ENCODE assay signal across 16 mouse cellular contexts in the genomic region with DNA sequence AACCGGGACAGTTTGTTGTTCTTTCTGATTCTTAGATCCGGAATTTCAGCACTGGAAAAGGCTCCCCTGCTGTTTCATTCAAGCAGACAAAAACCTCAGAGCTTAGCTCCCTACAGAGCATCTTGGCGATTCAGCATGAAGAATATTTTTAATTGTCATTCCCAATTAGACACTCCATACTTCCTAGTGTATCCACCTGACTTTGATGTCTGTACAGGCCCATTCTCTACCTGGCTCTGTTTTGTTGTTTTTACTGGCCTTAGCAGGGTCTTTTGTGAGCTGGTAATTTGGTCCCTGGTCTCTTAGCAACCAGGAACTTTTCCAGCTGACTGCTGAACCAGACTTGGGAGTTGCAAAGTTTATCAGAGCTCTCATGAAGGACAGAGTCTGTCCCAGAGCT. TPM values are rescaled to one million over a fixed set of nuclear protein-coding genes. Genes with fewer than 3 reads are reported as not detected.
DNase-seq lines count a peak whose midpoint lies in the region; ATAC-seq and TF ChIP-seq lines count a peak whose summit lies in the region.
"Had no signal": no experiment of that assay in that cellular context is flagged by ENCODE, and none has a peak within 500 bp of the region (broad histone marks: within the 10 kb centered on the region; RNA-seq: fewer than 3 reads in every experiment).

No protein-coding gene starts in this region.

- H3K9ac ChIP-seq in heart, embryonic 15.5 days, result no peak overlapping the region
- H3K9ac ChIP-seq in forebrain, embryonic 11.5 days (ENCODE audit: low read length), result no peak overlapping the region
- no peak overlapping the region for H3K9ac ChIP-seq in midbrain, embryonic 14.5 days (replicated peaks; ENCODE audit: low read length)
- H3K9ac ChIP-seq: limb, embryonic 13.5 days had no signal

- H3K4me1 ChIP-seq in heart, embryonic 15.5 days (replicated peaks), result peaks cover 5% of the 10 kb centered on the region
- H3K4me1 ChIP-seq in forebrain, embryonic 11.5 days (replicated peaks; ENCODE audit: control insufficient read depth, insufficient read depth, low read length), result peaks cover 7% of the 10 kb centered on the region
- peaks cover 16% of the 10 kb centered on the region; the same call in 1 of the 2 replicates for H3K4me1 ChIP-seq in midbrain, embryonic 14.5 days (ENCODE audit: control insufficient read depth, insufficient read depth, low read length)

- 25% methylated on average over 3 of the region's 3 CpGs for WGBS in heart, embryonic 15.5 days
- 2% methylated on average over 3 of the region's 3 CpGs for WGBS in forebrain, embryonic 11.5 days
- 4% methylated on average over 3 of the region's 3 CpGs for WGBS in midbrain, embryonic 14.5 days

- no peak overlapping the region for H3K4me2 ChIP-seq in heart, embryonic 15.5 days
- no peak overlapping the region for H3K4me2 ChIP-seq in forebrain, embryonic 11.5 days (ENCODE audit: low read depth, low read length, severe bottlenecking)
- no peak overlapping the region for H3K4me2 ChIP-seq in midbrain, embryonic 14.5 days (ENCODE audit: low read length)
- H3K4me2 ChIP-seq: limb, embryonic 13.5 days had no signal

- ATAC-seq in heart, embryonic 15.5 days (replicated peaks; ENCODE audit: insufficient number of reproducible peaks, insufficient read depth, low FRiP score, low read depth), result peak; percentile 36; the same call in 1 of the 2 replicates
- ATAC-seq in forebrain, embryonic 11.5 days (replicated peaks; ENCODE audit: low FRiP score), result peak; percentile 58
- no peak; the same call in 1 of the 2 replicates for ATAC-seq in midbrain, embryonic 14.5 days (ENCODE audit: low FRiP score, low TSS enrichment)
- ATAC-seq: inflammation-experienced regulatory T-cells, adult 6 months had no signal

- H3K9me3 ChIP-seq in heart, embryonic 15.5 days (replicated peaks), result no peaks in the 10 kb centered on the region
- H3K9me3 ChIP-seq in forebrain, embryonic 11.5 days (ENCODE audit: control insufficient read depth, low read length), result no peaks in the 10 kb centered on the region
- H3K9me3 ChIP-seq in midbrain, embryonic 14.5 days (ENCODE audit: control insufficient read depth, low read length), result no peaks in the 10 kb centered on the region

- peak overlapping the region; percentile 41 for H3K27ac ChIP-seq in heart, embryonic 15.5 days
- H3K27ac ChIP-seq in forebrain, embryonic 11.5 days (ENCODE audit: low read depth, low read length), result no peak overlapping the region
- H3K27ac ChIP-seq in midbrain, embryonic 14.5 days (replicated peaks; ENCODE audit: low read depth, low read length), result peak overlapping the region; percentile 52; the same call in 1 of the 2 replicates
- no peak overlapping the region for H3K27ac ChIP-seq in layer of hippocampus, adult 2 months
- H3K27ac ChIP-seq: kidney, postnatal 0 days; limb, embryonic 13.5 days had no signal

- no peak overlapping the region for H3K4me3 ChIP-seq in heart, embryonic 15.5 days
- H3K4me3 ChIP-seq in forebrain, embryonic 11.5 days (ENCODE audit: low read depth, low read length), result no peak overlapping the region
- no peak overlapping the region for H3K4me3 ChIP-seq in midbrain, embryonic 14.5 days (replicated peaks; ENCODE audit: low read depth, low read length)
- H3K4me3 ChIP-seq in layer of hippocampus, adult 2 months, result no peak overlapping the region
- H3K4me3 ChIP-seq: limb, embryonic 13.5 days had no signal

- intact Hi-C loops in heart, postnatal 14 days (cut with DNase I), result no loop called here

- no peak for TF ChIP-seq CTCF in layer of hippocampus, adult 2 months (conservative IDR thresholded peaks at IDR 0.05)

- no peak for DNase-seq in heart, postnatal 14 days
- DNase-seq in R1 (ENCODE audit: low read depth, low spot score), result peak; percentile 88
- DNase-seq in forebrain, embryonic 11.5 days (ENCODE audit: low spot score), result no peak
- DNase-seq in midbrain, embryonic 14.5 days, result peak; percentile 53
- DNase-seq in layer of hippocampus, adult 2 months (ENCODE audit: low spot score in 2 of 2), result no peak
- no peak for DNase-seq in cerebellum, adult 18-20 months
- DNase-seq in layer of hippocampus, postnatal 14 days (ENCODE audit: low spot score in 2 of 2), result no peak
- DNase-seq: layer of hippocampus, postnatal 36 days; lung, adult 2 months had no signal

- H3K27me3 ChIP-seq in heart, embryonic 15.5 days, result no peaks in the 10 kb centered on the region
- no peaks in the 10 kb centered on the region for H3K27me3 ChIP-seq in forebrain, embryonic 11.5 days (ENCODE audit: control insufficient read depth, insufficient read depth, low read length)
- H3K27me3 ChIP-seq in midbrain, embryonic 14.5 days (ENCODE audit: control insufficient read depth, insufficient read depth, low read length), result no peaks in the 10 kb centered on the region
- H3K27me3 ChIP-seq: limb, embryonic 13.5 days had no signal

- no peaks in the 10 kb centered on the region for H3K36me3 ChIP-seq in heart, embryonic 15.5 days
- H3K36me3 ChIP-seq in forebrain, embryonic 11.5 days (ENCODE audit: control insufficient read depth, insufficient read depth, low read length), result no peaks in the 10 kb centered on the region
- H3K36me3 ChIP-seq in midbrain, embryonic 14.5 days (ENCODE audit: control insufficient read depth, insufficient read depth, low read length), result no peaks in the 10 kb centered on the region
- H3K36me3 ChIP-seq: limb, embryonic 13.5 days had no signal

RNA-seq across cellular contexts. Expression of gene Unc5cl, which starts 50.3 kb away (rescaled TPM):
- 0.33 and 0.84 TPM in 2 replicates for polyA plus RNA-seq in heart, embryonic 15.5 days (2015; fragmentation: Nextera tagmentation; extraction: Ambion mirVana)
- total RNA-seq in heart, postnatal 14 days (2021), result under 1 TPM; 0.17 to 0.83 TPM
- 0.17 and 0.25 TPM in 2 replicates for polyA plus RNA-seq in forebrain, embryonic 11.5 days (2014; fragmentation: Nextera tagmentation; extraction: Ambion mirVana)
- polyA plus RNA-seq in midbrain, embryonic 14.5 days (2014; fragmentation: Nextera tagmentation; extraction: Ambion mirVana), result 0.22 and 0.53 TPM in 2 replicates
- under 1 TPM; 0.37 to 0.92 TPM for total RNA-seq in layer of hippocampus, adult 2 months (2021)
- 1 to 10 TPM in 1 of 2 experiments, under 1 TPM in 1; 0.36 to 1.0 TPM for total RNA-seq in layer of hippocampus, postnatal 14 days (2021)
- total RNA-seq: gastrocnemius, postnatal 4 days had no signal

RNA-seq across cellular contexts. Expression of gene Tspo2, which starts 53.7 kb away (rescaled TPM):
- 7.7 and 8.3 TPM in 2 replicates for polyA plus RNA-seq in heart, embryonic 15.5 days (2015; fragmentation: Nextera tagmentation; extraction: Ambion mirVana)
- total RNA-seq in heart, postnatal 14 days (2021), result 1 to 10 TPM in 1 of 2 experiments, under 1 TPM in 1; 0.96 to 1.8 TPM
- polyA plus RNA-seq in forebrain, embryonic 11.5 days (2014; fragmentation: Nextera tagmentation; extraction: Ambion mirVana), result 0.63 and 1.4 TPM in 2 replicates
- 2.5 and 4.6 TPM in 2 replicates for polyA plus RNA-seq in midbrain, embryonic 14.5 days (2014; fragmentation: Nextera tagmentation; extraction: Ambion mirVana)
- total RNA-seq in layer of hippocampus, adult 2 months (2021), result not detected
- total RNA-seq in layer of hippocampus, postnatal 14 days (2021), result under 1 TPM in 1 of 2 experiments, not detected in 1; 0.79 TPM
- total RNA-seq: layer of hippocampus, postnatal 36 days had no signal
- polyA plus RNA-seq: inflammation-experienced regulatory T-cells, adult 6 months; testis, adult 2 months; urinary bladder, adult 2 months had no signal

Comparison
In these comparisons a context has a peak if more than half of its experiments do, and no peak if none do; other contexts are left out.
1. H3K27ac ChIP-seq: peak in heart, embryonic 15.5 days (single experiment) and midbrain, embryonic 14.5 days (single experiment); none in forebrain, embryonic 11.5 days (single experiment) and layer of hippocampus, adult 2 months (single experiment).
2. DNase-seq: peak in R1 (single experiment) and midbrain, embryonic 14.5 days (single experiment); none in heart, postnatal 14 days (0 of 2), forebrain, embryonic 11.5 days (single experiment), layer of hippocampus, adult 2 months (0 of 2), cerebellum, adult 18-20 months (0 of 2) and layer of hippocampus, postnatal 14 days (0 of 2).